Mouse (Mus musculus): ENCODE results near the gene Nadk2.

- TF ChIP-seq GATA1 (IDR thresholded peaks at IDR 0.05; ENCODE audit: borderline replicate concordance, low read length) (no peak), CTCF (IDR thresholded peaks at IDR 0.05; ENCODE audit: low read depth, low read length) (no peak)
These were observed 53.8 kb downstream of the Nadk2 start for GRCm38 (mm10) chr15:9124856-9125255.
